Mouse (Mus musculus) hindbrain, embryonic 10.5 days (tissue): ENCODE measurements around the gene Tmem211. TPM values are rescaled to one million over a fixed set of nuclear protein-coding genes. Genes with fewer than 3 reads are reported as not detected.

Experiments used
- DNase-seq: peaks from one replicate; pipeline ENCODE4 v3.0.0-alpha.2; 2017; ENCODE audit warnings: low spot score
- H3K27ac ChIP-seq: fragments of 300-500 bp; sonication (generic); 2 replicates; pipeline ENCODE4 v1.5.1; 2016; ENCODE audit warnings: mild to moderate bottlenecking, moderate library complexity
- H3K27me3 ChIP-seq: fragments of 300-500 bp; sonication (generic); 2 replicates; pipeline ENCODE4 v1.6.1; 2016; ENCODE audit warnings: mild to moderate bottlenecking; ENCODE audit not compliant: poor library complexity, insufficient read depth, severe bottlenecking
- H3K36me3 ChIP-seq: fragments of 300-500 bp; sonication (generic); 2 replicates; pipeline ENCODE4 v1.6.1; 2016; ENCODE audit warnings: mild to moderate bottlenecking, moderate library complexity
- H3K4me1 ChIP-seq: fragments of 300-500 bp; sonication (generic); replicated peaks from 2 replicates; pipeline ENCODE4 v1.6.1; 2016; ENCODE audit warnings: mild to moderate bottlenecking
- H3K4me3 ChIP-seq: fragments of 300-500 bp; sonication (generic); 2 replicates; pipeline ENCODE4 v1.5.1; 2016; ENCODE audit warnings: mild to moderate bottlenecking, moderate library complexity
- H3K9me3 ChIP-seq: fragments of 300-500 bp; sonication (generic); 2 replicates; pipeline ENCODE4 v1.6.1; 2016; ENCODE audit warnings: mild to moderate bottlenecking, moderate library complexity
- WGBS: fragments of 180-500 bp; shearing (Covaris S2); methylation state at CpG from one replicate; pipeline ENCODE4 v1.1.7; 2016; 5-methylcytosine and 5-hydroxymethylcytosine counted together
- polyA plus RNA-seq: library from polyadenylated mRNA; unstranded; fragments of >200 nt; fragmentation: Nextera tagmentation; extraction: Ambion mirVana; gene quantifications from 2 replicates; pipeline ENCODE4 v1.2.1, GENCODE M21; 2016

Tmem211 gene
- polyA plus RNA-seq, 1 experiment from 2014 or later = not detected

DNA sequence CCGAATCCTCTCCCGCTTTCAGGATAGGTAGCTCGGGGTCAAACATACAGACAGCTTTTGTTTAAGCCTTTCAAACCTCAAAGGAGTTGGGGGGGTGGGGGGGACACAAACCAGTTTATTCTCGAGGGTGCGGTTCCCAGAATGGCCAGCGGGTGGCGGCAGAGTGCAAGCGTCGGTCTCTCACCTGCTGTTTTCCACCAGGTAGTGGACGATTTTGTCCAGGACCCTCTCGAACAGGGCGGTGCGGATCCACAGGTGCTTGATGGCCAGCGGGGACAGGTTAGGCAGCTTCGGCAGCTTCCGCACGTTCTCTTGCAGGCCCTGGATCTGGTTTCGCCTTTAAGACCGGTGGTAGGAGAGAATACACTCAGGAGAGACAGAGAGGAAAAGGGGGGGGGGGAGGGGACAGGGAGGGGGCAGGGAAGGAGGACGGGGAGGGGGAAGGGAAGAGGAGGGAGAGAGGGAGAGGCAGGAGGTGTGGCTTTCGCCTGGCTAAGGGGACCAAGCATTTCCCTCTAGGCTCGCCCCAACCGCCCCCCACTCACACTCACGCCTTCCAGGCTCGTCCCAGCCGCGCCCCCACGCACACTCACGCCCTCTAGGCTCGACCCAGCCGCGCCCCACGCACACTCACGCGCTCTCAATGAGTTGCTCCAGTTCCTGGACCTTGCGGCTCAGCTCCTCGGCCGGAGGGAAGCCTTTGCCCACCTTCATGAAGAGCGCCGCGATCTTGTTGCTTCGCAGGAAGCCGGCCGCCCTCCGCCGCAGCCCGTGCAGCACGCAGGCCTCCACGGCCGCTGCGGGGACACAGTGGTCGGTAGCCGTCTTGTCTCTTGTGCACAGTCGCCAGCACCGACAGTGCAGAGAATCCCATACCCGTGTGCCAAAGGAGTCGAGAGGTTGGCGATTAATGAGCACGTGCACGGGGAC, 60.1 kb downstream of the Tmem211 start:
- Histone ChIP-seq H3K27me3 (peaks cover 67% of the 10 kb centered on the region), H3K4me1 (peaks cover 14% of the 10 kb centered on the region)
- WGBS = 4% methylated on average over 60 of the region's 60 CpGs

DNA sequence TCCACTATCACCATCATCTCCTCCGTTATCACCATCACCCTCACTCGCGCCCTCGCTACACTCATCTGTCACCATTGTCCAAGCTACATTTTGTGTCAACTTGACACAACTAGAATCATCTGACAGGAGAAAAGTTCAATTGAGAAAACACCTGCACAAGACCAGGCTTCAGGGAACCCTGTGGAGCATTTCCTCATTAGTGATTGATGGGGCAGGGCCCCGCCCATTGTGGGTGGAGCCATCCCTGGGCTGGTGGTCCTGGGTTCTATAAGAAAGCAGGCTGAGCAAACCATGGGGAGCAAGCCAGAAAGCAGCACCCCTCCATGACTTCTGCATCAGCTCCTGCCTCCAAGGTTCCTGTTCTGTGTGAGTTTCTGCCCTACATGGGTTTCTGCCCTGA, 61.1 kb downstream of the Tmem211 start:
- DNase-seq = no peak
- H3K27me3 ChIP-seq = peaks cover 67% of the 10 kb centered on the region

More for the DNA sequence above, 60.1 kb downstream of the Tmem211 start:
- H3K4me3 ChIP-seq = peak overlapping the region; percentile 45
- DNase-seq = peak; percentile 68
- H3K9me3 ChIP-seq = no peaks in the 10 kb centered on the region
- H3K36me3 ChIP-seq = no peaks in the 10 kb centered on the region
- 0 out of 2 replicates have a peak overlapping the region, but pooled peaks have one; percentile 23 for H3K27ac ChIP-seq

DNA sequence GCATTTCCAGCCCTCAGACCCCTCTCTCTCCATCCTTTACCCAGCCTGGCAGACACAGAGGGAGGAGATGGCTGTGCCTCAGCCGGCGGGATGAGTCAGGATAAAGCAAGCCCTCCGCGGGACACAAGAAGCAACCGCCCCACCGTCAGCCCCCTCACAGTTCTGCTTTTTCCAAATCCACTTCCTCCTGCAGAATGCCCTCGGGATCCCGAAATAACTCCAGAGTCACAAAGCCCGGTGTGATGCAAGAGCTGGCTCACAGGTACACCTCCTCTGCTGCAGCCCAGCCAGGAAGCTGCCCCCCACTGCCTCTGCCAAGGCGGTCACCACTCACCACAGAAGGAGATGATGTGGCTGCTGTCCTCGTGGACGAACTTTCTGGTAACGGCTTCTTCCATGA, 61.8 kb downstream of the Tmem211 start:
- Histone ChIP-seq H3K4me1 (peaks cover 25% of the 10 kb centered on the region), H3K27me3 (peaks cover 67% of the 10 kb centered on the region), H3K4me3 (no peak overlapping the region), H3K27ac (no peak overlapping the region), H3K9me3 (no peaks in the 10 kb centered on the region), H3K36me3 (no peaks in the 10 kb centered on the region)
- WGBS = 49% methylated on average over 13 of the region's 13 CpGs
- DNase-seq = no peak

More for the DNA sequence above, 61.1 kb downstream of the Tmem211 start:
- 47% methylated on average over 5 of the region's 5 CpGs for WGBS
- Histone ChIP-seq H3K9me3 (no peaks in the 10 kb centered on the region), H3K27ac (no peak overlapping the region), H3K4me3 (no peak overlapping the region), H3K4me1 (peaks cover 23% of the 10 kb centered on the region), H3K36me3 (no peaks in the 10 kb centered on the region)

Other genes with a start within 250 kb of the Tmem211 start
- 6.0 and 6.6 TPM in 2 replicates for gene Grk3, start 211.1 kb upstream of the Tmem211 start, polyA plus RNA-seq
- gene Crybb2, start 156.8 kb upstream of the Tmem211 start, polyA plus RNA-seq = not detected in 2 replicates
- gene Crybb3, start 145.3 kb upstream of the Tmem211 start, polyA plus RNA-seq = 0.25 and 0.50 TPM in 2 replicates
- 2.1 and 4.1 TPM in 2 replicates for gene 2900026A02Rik, start 5.7 kb upstream of the Tmem211 start, polyA plus RNA-seq
- 16.6 and 17.5 TPM in 2 replicates for gene Sgsm1, start 83.9 kb downstream of the Tmem211 start, polyA plus RNA-seq
- gene Aym1, start 130.4 kb downstream of the Tmem211 start, polyA plus RNA-seq = not detected in 2 replicates